Mouse (Mus musculus) liver, embryonic 13.5 days (tissue): Measurements from ENCODE around the gene Actl6b. TPM values are rescaled to one million over a fixed set of nuclear protein-coding genes. Genes with fewer than 3 reads are reported as not detected.

Source experiments
- ATAC-seq: fragments of 200-750 bp; cut with Nextera tagmentation; 2 replicates; pipeline ENCODE4 v1.8.0; 2017; ENCODE audit warnings: low read depth, mild to moderate bottlenecking, moderate number of reproducible peaks, moderate library complexity
- DNase-seq: peaks from one replicate; pipeline ENCODE4 v3.0.0; 2022
- H3K27ac ChIP-seq: fragments of 300-500 bp; sonication (generic); 2 replicates; pipeline ENCODE4 v1.5.1; 2015; ENCODE audit warnings: moderate library complexity, mild to moderate bottlenecking, inconsistent platforms
- H3K27me3 ChIP-seq: fragments of 300-500 bp; sonication (generic); 2 replicates; pipeline ENCODE4 v1.6.1; 2015; ENCODE audit warnings: mild to moderate bottlenecking, inconsistent platforms
- H3K36me3 ChIP-seq: fragments of 300-500 bp; sonication (generic); 2 replicates; pipeline ENCODE4 v1.6.1; 2015; ENCODE audit warnings: mild to moderate bottlenecking, inconsistent platforms
- H3K4me1 ChIP-seq: fragments of 300-500 bp; sonication (generic); replicated peaks from 2 replicates; pipeline ENCODE4 v1.6.1; 2015; ENCODE audit warnings: inconsistent platforms
- H3K4me2 ChIP-seq: fragments of 300-500 bp; sonication (generic); 2 replicates; pipeline ENCODE4 v1.6.1; 2015; ENCODE audit warnings: inconsistent platforms, mild to moderate bottlenecking, moderate library complexity
- H3K4me3 ChIP-seq: fragments of 300-500 bp; sonication (generic); replicated peaks from 2 replicates; pipeline ENCODE4 v1.5.1; 2015; ENCODE audit warnings: mild to moderate bottlenecking, inconsistent platforms
- H3K9ac ChIP-seq: fragments of 300-500 bp; sonication (generic); 2 replicates; pipeline ENCODE4 v1.6.1; 2015; ENCODE audit warnings: mild to moderate bottlenecking, inconsistent platforms
- H3K9me3 ChIP-seq: fragments of 300-500 bp; sonication (generic); replicated peaks from 2 replicates; pipeline ENCODE4 v1.6.1; 2016; ENCODE audit warnings: inconsistent platforms
- WGBS: fragments of 180-500 bp; shearing (Covaris S2); methylation state at CpG from one replicate; pipeline ENCODE4 v1.1.7; 2015; ENCODE audit not compliant: insufficient replicate concordance; 5-methylcytosine and 5-hydroxymethylcytosine counted together
- polyA plus RNA-seq: library from polyadenylated mRNA; unstranded; fragments of >200 nt; fragmentation: Nextera tagmentation; extraction: Ambion mirVana; gene quantifications from 2 replicates; pipeline ENCODE4 v1.2.1, GENCODE M21; 2015

The Actl6b gene
- polyA plus RNA-seq = 0.14 and 0.16 TPM in 2 replicates

GRCm38 (mm10) chr5:137553411-137553837 lies at the start of gene Actl6b:
Gene Actl6b, plus strand, starts transcription at chr5:137553517.
- peak; percentile 64 for DNase-seq
- no peak within 1 kb of the TSS for H3K27ac ChIP-seq
- ATAC-seq = peak; percentile 61
- H3K9me3 ChIP-seq = 0 out of 2 replicates have a peak, but pooled peaks cover 4% of the 10 kb centered on the region
- WGBS = 1% methylated on average over 37 of the region's 37 CpGs
- H3K4me3 ChIP-seq = 0 out of 2 replicates have a peak within 1 kb of the TSS, but pooled peaks have one; percentile 21
- H3K9ac ChIP-seq = no peak within 1 kb of the TSS
- H3K4me2 ChIP-seq = peak within 1 kb of the TSS; percentile 31
- no peaks in the 10 kb centered on the region for H3K36me3 ChIP-seq
- peaks cover 9% of the 10 kb centered on the region for H3K4me1 ChIP-seq
- H3K27me3 ChIP-seq = peaks cover 46% of the 10 kb centered on the region

GRCm38 (mm10) chr5:137504041-137504440 lies 49.3 kb upstream of the Actl6b start:
- no peak for DNase-seq
- WGBS = 69% methylated on average over 6 of the region's 6 CpGs
- H3K4me2 ChIP-seq = peak overlapping the region; percentile 89

GRCm38 (mm10) chr5:137510014-137510501 lies 43.3 kb upstream of the Actl6b start:
- Histone ChIP-seq H3K4me2 (peak overlapping the region; percentile 94), H3K9ac (peak overlapping the region; percentile 97), H3K4me1 (peaks cover 47% of the 10 kb centered on the region), H3K27me3 (no peaks in the 10 kb centered on the region), H3K27ac (peak overlapping the region; percentile 83), H3K4me3 (peak overlapping the region; percentile 94), H3K36me3 (no peaks in the 10 kb centered on the region; the same call in 1 of the 2 replicates), H3K9me3 (no peaks in the 10 kb centered on the region)
- ATAC-seq = peak; percentile 71
- 1% methylated on average over 44 of the region's 52 CpGs for WGBS
- peak; percentile 56 for DNase-seq

More at GRCm38 (mm10) chr5:137504041-137504440, 49.3 kb upstream of the Actl6b start:
- H3K4me1 ChIP-seq = peaks cover 37% of the 10 kb centered on the region
- ATAC-seq = no peak
- H3K36me3 ChIP-seq = peaks cover 11% of the 10 kb centered on the region
- no peaks in the 10 kb centered on the region for H3K9me3 ChIP-seq
- H3K27me3 ChIP-seq = no peaks in the 10 kb centered on the region
- H3K27ac ChIP-seq = peak overlapping the region; percentile 91
- peak overlapping the region; percentile 84 for H3K9ac ChIP-seq
- no peak overlapping the region for H3K4me3 ChIP-seq

GRCm38 (mm10) chr5:137510573-137511390 lies 42.5 kb upstream of the Actl6b start:
- Histone ChIP-seq H3K27ac (peak overlapping the region; percentile 83), H3K4me1 (peaks cover 50% of the 10 kb centered on the region), H3K9me3 (no peaks in the 10 kb centered on the region), H3K4me2 (peak overlapping the region; percentile 94), H3K9ac (peak overlapping the region; percentile 97), H3K4me3 (peak overlapping the region; percentile 94), H3K36me3 (no peaks in the 10 kb centered on the region; the same call in 1 of the 2 replicates), H3K27me3 (no peaks in the 10 kb centered on the region)
- ATAC-seq = peak; percentile 76
- DNase-seq = no peak
- under 1% methylated on average over 57 of the region's 83 CpGs for WGBS

- DNase-seq = no peak
- Histone ChIP-seq H3K9me3 (no peaks in the 10 kb centered on the region), H3K4me3 (peak overlapping the region; percentile 94), H3K36me3 (no peaks in the 10 kb centered on the region; the same call in 1 of the 2 replicates), H3K4me2 (peak overlapping the region; percentile 94), H3K27me3 (no peaks in the 10 kb centered on the region), H3K27ac (peak overlapping the region; percentile 6; the same call in 1 of the 2 replicates), H3K9ac (peak overlapping the region; percentile 97), H3K4me1 (peaks cover 59% of the 10 kb centered on the region)
- no peak for ATAC-seq
- 71% methylated on average over 3 of the region's 3 CpGs for WGBS
These were observed 41.6 kb upstream of the Actl6b start for GRCm38 (mm10) chr5:137511706-137512105.

- no peak overlapping the region for H3K4me3 ChIP-seq
- 79% methylated on average over 11 of the region's 11 CpGs for WGBS
- no peaks in the 10 kb centered on the region for H3K9me3 ChIP-seq
- ATAC-seq = no peak
- peaks cover 70% of the 10 kb centered on the region for H3K4me1 ChIP-seq
- H3K27ac ChIP-seq = 0 out of 2 replicates have a peak overlapping the region, but pooled peaks have one; percentile 1
- H3K27me3 ChIP-seq = no peaks in the 10 kb centered on the region
- no peak overlapping the region; the same call in 1 of the 2 replicates for H3K9ac ChIP-seq
- no peak for DNase-seq
- H3K4me2 ChIP-seq = no peak overlapping the region
- H3K36me3 ChIP-seq = peaks cover 7% of the 10 kb centered on the region
These were observed 40.2 kb upstream of the Actl6b start for GRCm38 (mm10) chr5:137512847-137513794.

- H3K27ac ChIP-seq = no peak overlapping the region
- DNase-seq (no peak), ATAC-seq (no peak)
- no peak overlapping the region for H3K9ac ChIP-seq
- H3K27me3 ChIP-seq = no peaks in the 10 kb centered on the region
- no peaks in the 10 kb centered on the region for H3K9me3 ChIP-seq
- H3K36me3 ChIP-seq = peaks cover 17% of the 10 kb centered on the region
- no peak overlapping the region for H3K4me2 ChIP-seq
- peaks cover 73% of the 10 kb centered on the region for H3K4me1 ChIP-seq
- WGBS = 83% methylated on average over 12 of the region's 12 CpGs
- no peak overlapping the region for H3K4me3 ChIP-seq
These were observed 39.2 kb upstream of the Actl6b start for GRCm38 (mm10) chr5:137513951-137514721.

GRCm38 (mm10) chr5:137514811-137515210 lies 38.5 kb upstream of the Actl6b start:
- Histone ChIP-seq H3K4me2 (no peak overlapping the region), H3K9ac (no peak overlapping the region), H3K4me3 (no peak overlapping the region), H3K36me3 (peaks cover 24% of the 10 kb centered on the region), H3K27ac (no peak overlapping the region), H3K4me1 (peaks cover 69% of the 10 kb centered on the region), H3K9me3 (no peaks in the 10 kb centered on the region), H3K27me3 (no peaks in the 10 kb centered on the region)
- DNase-seq (no peak), ATAC-seq (no peak)
- WGBS = 74% methylated on average over 3 of the region's 3 CpGs

- Histone ChIP-seq H3K36me3 (peaks cover 60% of the 10 kb centered on the region), H3K27me3 (no peaks in the 10 kb centered on the region), H3K9me3 (no peaks in the 10 kb centered on the region), H3K4me1 (peaks cover 48% of the 10 kb centered on the region), H3K9ac (no peak within 1 kb of the TSS), H3K4me3 (no peak within 1 kb of the TSS), H3K4me2 (no peak within 1 kb of the TSS), H3K27ac (no peak within 1 kb of the TSS)
- DNase-seq (no peak), ATAC-seq (no peak)
- 67% methylated on average over 5 of the region's 5 CpGs for WGBS
These were observed 34.9 kb upstream of the Actl6b start, which contains the start of gene Gigyf1 for GRCm38 (mm10) chr5:137518436-137518835. Gene Gigyf1, plus strand, starts transcription at chr5:137518548.
